In the genomic region with DNA sequence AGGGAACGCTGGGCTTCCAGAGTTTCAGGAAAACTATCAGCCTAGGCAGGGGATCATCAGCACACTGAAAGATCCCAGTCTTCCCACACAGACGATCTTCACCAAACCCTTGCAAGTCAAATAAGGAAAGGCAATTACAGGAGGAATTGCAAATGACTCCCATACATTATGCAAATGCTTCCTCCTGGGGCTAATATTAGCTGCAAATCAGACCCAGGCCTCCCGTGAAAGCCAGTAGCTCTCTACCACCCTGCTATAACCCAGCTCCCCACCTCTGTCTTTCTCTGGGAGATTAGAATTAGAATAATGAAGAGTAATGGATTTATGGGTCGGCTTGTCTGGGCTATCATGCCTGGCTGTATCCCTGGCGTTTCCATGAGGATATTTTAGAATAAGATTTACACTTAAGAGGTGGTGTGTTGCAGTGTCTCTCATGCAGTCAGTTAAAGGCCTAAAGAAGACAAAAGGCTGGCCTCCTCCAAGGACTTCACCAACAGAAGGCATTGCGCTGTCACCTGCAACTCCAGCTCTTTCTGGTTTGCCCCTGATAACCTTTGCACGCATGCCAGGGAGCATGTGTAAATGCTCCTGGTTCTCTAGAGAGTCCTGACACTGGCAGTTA, we compare ENCODE assay signal across 21 mouse cellular contexts. TPM values are rescaled to one million over a fixed set of nuclear protein-coding genes. Genes with fewer than 3 reads are reported as not detected.
DNase-seq lines count a peak whose midpoint lies in the region; ATAC-seq and TF ChIP-seq lines count a peak whose summit lies in the region.
"Had no signal": no experiment of that assay in that cellular context is flagged by ENCODE, and none has a peak within 500 bp of the region (broad histone marks: within the 10 kb centered on the region; RNA-seq: fewer than 3 reads in every experiment).

No protein-coding gene starts in this region.

- no peak overlapping the region for H3K4me2 ChIP-seq in neural tube, embryonic 11.5 days (ENCODE audit: low read depth)
- H3K4me2 ChIP-seq in forebrain, embryonic 14.5 days (ENCODE audit: low read length), result no peak overlapping the region
- H3K4me2 ChIP-seq in hindbrain, postnatal 0 days (ENCODE audit: low read depth, low read length), result no peak overlapping the region
- no peak overlapping the region for H3K4me2 ChIP-seq in neural tube, embryonic 15.5 days
- H3K4me2 ChIP-seq: embryonic facial prominence, embryonic 12.5 days; kidney, embryonic 15.5 days; lung, embryonic 14.5 days had no signal

- H3K4me1 ChIP-seq in neural tube, embryonic 11.5 days (ENCODE audit: control insufficient read depth, insufficient read depth, low read length), result peaks cover 7% of the 10 kb centered on the region; the same call in 1 of the 2 replicates
- H3K4me1 ChIP-seq in forebrain, embryonic 14.5 days (ENCODE audit: control insufficient read depth, insufficient read depth, low read length), result no peaks in the 10 kb centered on the region
- H3K4me1 ChIP-seq in hindbrain, postnatal 0 days (ENCODE audit: insufficient read depth, low read length), result no peaks in the 10 kb centered on the region
- peaks cover 22% of the 10 kb centered on the region for H3K4me1 ChIP-seq in neural tube, embryonic 15.5 days
- no peaks in the 10 kb centered on the region for H3K4me1 ChIP-seq in heart, adult 2 months (ENCODE audit: control insufficient read depth, insufficient read depth, low read length)
- H3K4me1 ChIP-seq: embryonic facial prominence, embryonic 12.5 days had no signal

- 25% methylated on average over 7 of the region's 7 CpGs for WGBS in neural tube, embryonic 11.5 days
- 45% methylated on average over 7 of the region's 7 CpGs for WGBS in forebrain, embryonic 14.5 days
- WGBS in hindbrain, postnatal 0 days, result 33% methylated on average over 7 of the region's 7 CpGs
- WGBS in neural tube, embryonic 15.5 days, result 9% methylated on average over 7 of the region's 7 CpGs
- WGBS in heart, adult 2 months, result 45% methylated on average over 7 of the region's 7 CpGs

- no peaks in the 10 kb centered on the region for H3K9me3 ChIP-seq in neural tube, embryonic 11.5 days (ENCODE audit: control insufficient read depth, low read length)
- no peaks in the 10 kb centered on the region for H3K9me3 ChIP-seq in forebrain, embryonic 14.5 days (replicated peaks; ENCODE audit: control insufficient read depth, low read length)
- H3K9me3 ChIP-seq in hindbrain, postnatal 0 days (ENCODE audit: low read length), result no peaks in the 10 kb centered on the region
- H3K9me3 ChIP-seq in neural tube, embryonic 15.5 days (replicated peaks), result no peaks in the 10 kb centered on the region
- H3K9me3 ChIP-seq: embryonic facial prominence, embryonic 12.5 days; kidney, embryonic 15.5 days had no signal

- TF ChIP-seq POLR2A in heart, adult 2 months (IDR thresholded peaks at IDR 0.05; ENCODE audit: insufficient read depth, low read depth, low read length), result no peak

- intact Hi-C loops in heart, adult 2 months (cut with DNase I), result no loop called here

- H3K36me3 ChIP-seq in neural tube, embryonic 11.5 days (ENCODE audit: control insufficient read depth, insufficient read depth, low read length), result no peaks in the 10 kb centered on the region
- H3K36me3 ChIP-seq in forebrain, embryonic 14.5 days (ENCODE audit: control insufficient read depth, insufficient read depth, low read length), result no peaks in the 10 kb centered on the region
- H3K36me3 ChIP-seq in hindbrain, postnatal 0 days (ENCODE audit: insufficient read depth, low read length), result no peaks in the 10 kb centered on the region
- H3K36me3 ChIP-seq in neural tube, embryonic 15.5 days, result no peaks in the 10 kb centered on the region
- H3K36me3 ChIP-seq in heart, adult 2 months (ENCODE audit: control insufficient read depth, insufficient read depth, low read length), result no peaks in the 10 kb centered on the region
- H3K36me3 ChIP-seq: embryonic facial prominence, embryonic 12.5 days; kidney, embryonic 15.5 days had no signal

- no peak for TF ChIP-seq EP300 in heart, adult 2 months (IDR thresholded peaks at IDR 0.05; ENCODE audit: insufficient read depth, low read depth, low read length)

- no peak overlapping the region for H3K27ac ChIP-seq in neural tube, embryonic 11.5 days (ENCODE audit: low read depth, low read length)
- H3K27ac ChIP-seq in forebrain, embryonic 14.5 days (ENCODE audit: low read depth, low read length), result peak overlapping the region; percentile 29
- 0 out of 2 replicates have a peak overlapping the region, but pooled peaks have one; percentile 15 for H3K27ac ChIP-seq in hindbrain, postnatal 0 days
- H3K27ac ChIP-seq in neural tube, embryonic 15.5 days (replicated peaks), result peak overlapping the region; percentile 74
- no peak overlapping the region for H3K27ac ChIP-seq in heart, adult 2 months
- H3K27ac ChIP-seq: embryonic facial prominence, embryonic 12.5 days; kidney, embryonic 15.5 days had no signal

- no peak for TF ChIP-seq CTCF in hindbrain, postnatal 0 days (IDR thresholded peaks at IDR 0.05; ENCODE audit: low read depth)
- TF ChIP-seq CTCF in heart, adult 2 months (IDR thresholded peaks at IDR 0.05), result no peak

- H3K27me3 ChIP-seq in neural tube, embryonic 11.5 days (ENCODE audit: control insufficient read depth, insufficient read depth, low read length), result no peaks in the 10 kb centered on the region
- no peaks in the 10 kb centered on the region for H3K27me3 ChIP-seq in forebrain, embryonic 14.5 days (replicated peaks; ENCODE audit: control insufficient read depth, insufficient read depth, low read length)
- no peaks in the 10 kb centered on the region for H3K27me3 ChIP-seq in hindbrain, postnatal 0 days (ENCODE audit: insufficient read depth, low read length)
- no peaks in the 10 kb centered on the region for H3K27me3 ChIP-seq in neural tube, embryonic 15.5 days (replicated peaks)
- H3K27me3 ChIP-seq in heart, adult 2 months (ENCODE audit: control insufficient read depth, insufficient read depth, low read length), result no peaks in the 10 kb centered on the region
- H3K27me3 ChIP-seq: embryonic facial prominence, embryonic 12.5 days; kidney, embryonic 15.5 days had no signal

- ATAC-seq in neural tube, embryonic 11.5 days (ENCODE audit: insufficient read depth, low FRiP score, low TSS enrichment), result peak; percentile 69
- ATAC-seq in forebrain, embryonic 14.5 days, result no peak
- no peak for ATAC-seq in hindbrain, postnatal 0 days
- ATAC-seq in neural tube, embryonic 15.5 days (ENCODE audit: low FRiP score), result peak; percentile 68
- ATAC-seq: Patski had no signal

- H3K79me2 ChIP-seq in heart, adult 2 months (replicated peaks; ENCODE audit: control insufficient read depth, insufficient read depth, low read length), result no peaks in the 10 kb centered on the region

- H3K9ac ChIP-seq in neural tube, embryonic 11.5 days (ENCODE audit: low read length), result no peak overlapping the region
- H3K9ac ChIP-seq in forebrain, embryonic 14.5 days (ENCODE audit: low read length), result no peak overlapping the region
- H3K9ac ChIP-seq in hindbrain, postnatal 0 days (replicated peaks; ENCODE audit: low read length), result no peak overlapping the region
- no peak overlapping the region for H3K9ac ChIP-seq in neural tube, embryonic 15.5 days (replicated peaks)
- H3K9ac ChIP-seq in heart, adult 2 months (ENCODE audit: low read depth, low read length), result no peak overlapping the region
- H3K9ac ChIP-seq: embryonic facial prominence, embryonic 12.5 days; kidney, embryonic 15.5 days; lung, embryonic 14.5 days had no signal

- no peak for DNase-seq in neural tube, embryonic 11.5 days (ENCODE audit: low spot score)
- no peak for DNase-seq in neural tube, embryonic 10.5 days (ENCODE audit: extremely low spot score, low spot score)
- peak; percentile 30 for DNase-seq in forebrain, embryonic 14.5 days (ENCODE audit: low spot score)
- DNase-seq in hindbrain, postnatal 0 days (ENCODE audit: low spot score), result peak; percentile 15
- DNase-seq in heart, adult 2 months, result no peak
- DNase-seq in frontal cortex, postnatal 10 days (ENCODE audit: low spot score in 2 of 2), result no peak
- DNase-seq in thymus, postnatal 36 days, result no peak
- DNase-seq: cerebellum, adult 18-20 months; gastrocnemius, postnatal 10 days; heart, postnatal 10 days; lung, embryonic 14.5 days; thymus, adult 2 months had no signal

- no peak overlapping the region for H3K4me3 ChIP-seq in neural tube, embryonic 11.5 days (ENCODE audit: low read depth, low read length)
- no peak overlapping the region for H3K4me3 ChIP-seq in forebrain, embryonic 14.5 days (ENCODE audit: low read depth, low read length)
- H3K4me3 ChIP-seq in hindbrain, postnatal 0 days (ENCODE audit: low read length), result no peak overlapping the region
- H3K4me3 ChIP-seq in neural tube, embryonic 15.5 days (replicated peaks), result no peak overlapping the region
- H3K4me3 ChIP-seq in heart, adult 2 months, result no peak overlapping the region
- H3K4me3 ChIP-seq: embryonic facial prominence, embryonic 12.5 days; kidney, embryonic 15.5 days; myocyte had no signal

RNA-seq across cellular contexts. Expression of gene Ffar3, which starts 11.2 kb away (rescaled TPM):
- polyA plus RNA-seq in neural tube, embryonic 11.5 days (2014; fragmentation: Nextera tagmentation; extraction: Ambion mirVana), result not detected in 2 replicates
- polyA plus RNA-seq in forebrain, embryonic 14.5 days (2014; fragmentation: Nextera tagmentation; extraction: Ambion mirVana), result not detected in 2 replicates
- 0.05 TPM in 1 of 2 replicates, not detected in the other for total RNA-seq in hindbrain, postnatal 0 days (2014; rRNA removed)
- polyA plus RNA-seq in hindbrain, postnatal 0 days (2015; fragmentation: Nextera tagmentation; extraction: Ambion mirVana), result 0.09 TPM in 1 of 2 replicates, not detected in the other
- polyA plus RNA-seq in neural tube, embryonic 15.5 days (2015; fragmentation: Nextera tagmentation; extraction: Ambion mirVana), result 0.14 TPM in 1 of 2 replicates, not detected in the other
- total RNA-seq in heart, adult 2 months (2021), result not detected
- polyA plus RNA-seq in heart, adult 2 months (2012; rRNA removed), result not detected in 2 replicates
- total RNA-seq: gastrocnemius, postnatal 10 days; heart, adult 8-10 months; heart, postnatal 10 days; liver, adult 2 months had no signal
- polyA plus RNA-seq: liver, adult 2 months; lung, embryonic 14.5 days; myocyte; Patski had no signal

RNA-seq across cellular contexts. Expression of gene Ffar1, which starts 16.6 kb away (rescaled TPM):
- 0.05 TPM in 1 of 2 replicates, not detected in the other for polyA plus RNA-seq in neural tube, embryonic 11.5 days (2014; fragmentation: Nextera tagmentation; extraction: Ambion mirVana)
- polyA plus RNA-seq in forebrain, embryonic 14.5 days (2014; fragmentation: Nextera tagmentation; extraction: Ambion mirVana), result not detected in 2 replicates
- total RNA-seq in hindbrain, postnatal 0 days (2014; rRNA removed), result not detected in 2 replicates
- not detected in 2 replicates for polyA plus RNA-seq in hindbrain, postnatal 0 days (2015; fragmentation: Nextera tagmentation; extraction: Ambion mirVana)
- not detected in 2 replicates for polyA plus RNA-seq in neural tube, embryonic 15.5 days (2015; fragmentation: Nextera tagmentation; extraction: Ambion mirVana)
- not detected for total RNA-seq in heart, adult 2 months (2021)
- 0.20 TPM in 1 of 2 replicates, not detected in the other for polyA plus RNA-seq in heart, adult 2 months (2012; rRNA removed)
- total RNA-seq: gastrocnemius, postnatal 10 days; heart, adult 8-10 months; layer of hippocampus, postnatal 14 days; left cerebral cortex, postnatal 14 days; liver, adult 2 months had no signal
- polyA plus RNA-seq: embryonic facial prominence, embryonic 12.5 days; kidney, embryonic 15.5 days; lung, embryonic 14.5 days; myocyte; Patski had no signal

RNA-seq across cellular contexts. Expression of gene Ffar2, which starts 21.2 kb away (rescaled TPM):
- not detected in 2 replicates for polyA plus RNA-seq in neural tube, embryonic 11.5 days (2014; fragmentation: Nextera tagmentation; extraction: Ambion mirVana)
- polyA plus RNA-seq in forebrain, embryonic 14.5 days (2014; fragmentation: Nextera tagmentation; extraction: Ambion mirVana), result 0.11 and 0.46 TPM in 2 replicates
- 0.16 TPM in 1 of 2 replicates, not detected in the other for total RNA-seq in hindbrain, postnatal 0 days (2014; rRNA removed)
- polyA plus RNA-seq in hindbrain, postnatal 0 days (2015; fragmentation: Nextera tagmentation; extraction: Ambion mirVana), result 0.19 and 0.23 TPM in 2 replicates
- 0.15 and 1.1 TPM in 2 replicates for polyA plus RNA-seq in neural tube, embryonic 15.5 days (2015; fragmentation: Nextera tagmentation; extraction: Ambion mirVana)
- not detected for total RNA-seq in heart, adult 2 months (2021)
- polyA plus RNA-seq in heart, adult 2 months (2012; rRNA removed), result 0.18 and 0.61 TPM in 2 replicates
- total RNA-seq: layer of hippocampus, postnatal 14 days had no signal
- polyA plus RNA-seq: embryonic facial prominence, embryonic 12.5 days; liver, adult 2 months; myocyte; Patski had no signal

RNA-seq across cellular contexts. Expression of gene Cd22, which starts 35.4 kb away (rescaled TPM):
- polyA plus RNA-seq in neural tube, embryonic 11.5 days (2014; fragmentation: Nextera tagmentation; extraction: Ambion mirVana), result 0.05 TPM in 1 of 2 replicates, not detected in the other
- polyA plus RNA-seq in forebrain, embryonic 14.5 days (2014; fragmentation: Nextera tagmentation; extraction: Ambion mirVana), result not detected in 2 replicates
- total RNA-seq in hindbrain, postnatal 0 days (2014; rRNA removed), result 0.07 and 3.2 TPM in 2 replicates
- 0.09 and 0.20 TPM in 2 replicates for polyA plus RNA-seq in hindbrain, postnatal 0 days (2015; fragmentation: Nextera tagmentation; extraction: Ambion mirVana)
- polyA plus RNA-seq in neural tube, embryonic 15.5 days (2015; fragmentation: Nextera tagmentation; extraction: Ambion mirVana), result 0.10 and 0.11 TPM in 2 replicates
- 1 to 10 TPM in 1 of 2 experiments, under 1 TPM in 1; 0.57 to 1.3 TPM for total RNA-seq in heart, adult 2 months (2021)
- polyA plus RNA-seq in heart, adult 2 months (2012; rRNA removed), result 1.1 and 8.1 TPM in 2 replicates
- total RNA-seq: layer of hippocampus, postnatal 14 days; left cerebral cortex, postnatal 14 days had no signal
- polyA plus RNA-seq: myocyte, Patski had no signal

RNA-seq across cellular contexts. Expression of gene Krtdap, which starts 57.1 kb away (rescaled TPM):
- polyA plus RNA-seq in neural tube, embryonic 11.5 days (2014; fragmentation: Nextera tagmentation; extraction: Ambion mirVana), result not detected in 2 replicates
- 1.1 TPM in 1 of 2 replicates, not detected in the other for polyA plus RNA-seq in forebrain, embryonic 14.5 days (2014; fragmentation: Nextera tagmentation; extraction: Ambion mirVana)
- not detected in 2 replicates for total RNA-seq in hindbrain, postnatal 0 days (2014; rRNA removed)
- polyA plus RNA-seq in hindbrain, postnatal 0 days (2015; fragmentation: Nextera tagmentation; extraction: Ambion mirVana), result 0.66 and 1.8 TPM in 2 replicates
- 2.4 and 10.4 TPM in 2 replicates for polyA plus RNA-seq in neural tube, embryonic 15.5 days (2015; fragmentation: Nextera tagmentation; extraction: Ambion mirVana)
- not detected for total RNA-seq in heart, adult 2 months (2021)
- polyA plus RNA-seq in heart, adult 2 months (2012; rRNA removed), result not detected in 2 replicates
- total RNA-seq: heart, adult 8-10 months; heart, postnatal 10 days; layer of hippocampus, postnatal 14 days; left cerebral cortex, postnatal 14 days; liver, adult 2 months had no signal
- polyA plus RNA-seq: liver, adult 2 months; lung, embryonic 14.5 days; myocyte; Patski had no signal

Comparison
In these comparisons a context has a peak if more than half of its experiments do, and no peak if none do; other contexts are left out.
1. H3K27ac ChIP-seq: peak in forebrain, embryonic 14.5 days (single experiment), hindbrain, postnatal 0 days (single experiment) and neural tube, embryonic 15.5 days (single experiment); none in neural tube, embryonic 11.5 days (single experiment) and heart, adult 2 months (single experiment).
2. ATAC-seq: peak in neural tube, embryonic 11.5 days (single experiment) and neural tube, embryonic 15.5 days (single experiment); none in forebrain, embryonic 14.5 days (single experiment) and hindbrain, postnatal 0 days (single experiment).
3. DNase-seq: peak in forebrain, embryonic 14.5 days (single experiment) and hindbrain, postnatal 0 days (single experiment); none in neural tube, embryonic 11.5 days (single experiment), neural tube, embryonic 10.5 days (single experiment), heart, adult 2 months (0 of 2), frontal cortex, postnatal 10 days (0 of 2) and thymus, postnatal 36 days (0 of 2).